Mouse (Mus musculus): Measurements from ENCODE around the gene Specc1.

Gene Specc1

GRCm38 (mm10) chr11:62051487-62051886, 94.9 kb downstream of the Specc1 start:
- no peak for DNase-seq

GRCm38 (mm10) chr11:62053928-62054327, 97.4 kb downstream of the Specc1 start:
- no peak for DNase-seq

- no peak for DNase-seq
These were observed 108.0 kb downstream of the Specc1 start for GRCm38 (mm10) chr11:62064565-62064964.

- no peak for DNase-seq
These were observed 109.1 kb downstream of the Specc1 start for GRCm38 (mm10) chr11:62065655-62066054.

GRCm38 (mm10) chr11:62069554-62069953, 113.0 kb downstream of the Specc1 start:
- DNase-seq, result no peak

- DNase-seq, result no peak
These were observed 113.6 kb downstream of the Specc1 start for GRCm38 (mm10) chr11:62070206-62070605.

GRCm38 (mm10) chr11:62072406-62072805, 115.8 kb downstream of the Specc1 start:
- no peak for DNase-seq

- DNase-seq, result no peak
These were observed 117.1 kb downstream of the Specc1 start for GRCm38 (mm10) chr11:62073575-62074140.

GRCm38 (mm10) chr11:62074578-62074977, 118.0 kb downstream of the Specc1 start:
- DNase-seq, result no peak

GRCm38 (mm10) chr11:62075071-62075470, 118.5 kb downstream of the Specc1 start:
- no peak for DNase-seq

GRCm38 (mm10) chr11:62075551-62075950, 119.0 kb downstream of the Specc1 start:
- no peak for DNase-seq

GRCm38 (mm10) chr11:62076345-62077156, 120.0 kb downstream of the Specc1 start:
- DNase-seq, result peak; percentile 81 to 88

GRCm38 (mm10) chr11:62077157-62077865, 120.7 kb downstream of the Specc1 start:
- DNase-seq, result peak in 1 of 2 experiments; percentile 2

- no peak for DNase-seq
These were observed 121.8 kb downstream of the Specc1 start for GRCm38 (mm10) chr11:62078371-62078770.

- peak; percentile 8 to 16 for DNase-seq
These were observed 122.7 kb downstream of the Specc1 start for GRCm38 (mm10) chr11:62079100-62079857.

GRCm38 (mm10) chr11:62080476-62080875, 123.9 kb downstream of the Specc1 start:
- DNase-seq, result no peak

GRCm38 (mm10) chr11:62086648-62087047, 130.1 kb downstream of the Specc1 start:
- DNase-seq, result no peak

GRCm38 (mm10) chr11:62087051-62087450, 130.5 kb downstream of the Specc1 start:
- DNase-seq, result no peak

- no peak for DNase-seq
These were observed 132.1 kb downstream of the Specc1 start for GRCm38 (mm10) chr11:62088651-62089050.

- DNase-seq, result no peak
These were observed 133.8 kb downstream of the Specc1 start for GRCm38 (mm10) chr11:62090321-62090720.

GRCm38 (mm10) chr11:62103380-62103911, 146.9 kb downstream of the Specc1 start:
- DNase-seq, result no peak

GRCm38 (mm10) chr11:62106401-62106871, 149.9 kb downstream of the Specc1 start:
- no peak for DNase-seq

All from thymus, postnatal 36 days (tissue).